Mouse (Mus musculus) colon, adult 2 months (tissue): ENCODE results near the gene Ankrd13d. TPM values are rescaled to one million over a fixed set of nuclear protein-coding genes. Genes with fewer than 3 reads are reported as not detected.

Source experiments
- polyA plus RNA-seq: library from polyadenylated mRNA; depleted of rRNA; stranded (reverse); fragments of >200 nt; gene quantifications from 2 replicates; pipeline ENCODE4 v1.2.3, GENCODE M21; 2012; rRNA removed

The Ankrd13d gene
- 4.3 and 7.3 TPM in 2 replicates for polyA plus RNA-seq

GRCm38 (mm10) chr19:4282898-4283553, at the start of gene Ankrd13d:
Gene Ankrd13d, minus strand, starts transcription at chr19:4283137.

DNA sequence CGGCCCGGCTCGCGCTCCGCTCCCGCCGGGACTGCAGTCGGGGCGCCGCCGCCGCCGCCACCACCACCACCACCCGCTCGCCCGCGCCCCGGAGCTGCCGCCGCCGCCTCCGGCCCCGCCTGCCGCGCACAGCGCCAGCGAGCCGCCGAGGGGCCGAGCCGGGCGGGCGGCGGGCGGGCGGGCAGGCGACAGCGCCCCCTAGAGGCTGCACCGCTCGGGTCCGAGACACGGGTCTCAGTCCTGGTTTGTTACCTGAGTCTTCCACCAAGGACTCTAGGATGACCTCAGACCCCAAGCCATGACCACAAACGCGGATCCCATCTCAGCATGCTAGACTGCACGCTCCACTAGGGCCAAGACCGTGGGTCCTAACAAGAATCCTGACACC, 23.2 kb upstream of the Ankrd13d start, which contains the start of gene Grk2:
Grk2 (minus strand) TSS at position 33 of the 388 bp plus-strand sequence.

DNA sequence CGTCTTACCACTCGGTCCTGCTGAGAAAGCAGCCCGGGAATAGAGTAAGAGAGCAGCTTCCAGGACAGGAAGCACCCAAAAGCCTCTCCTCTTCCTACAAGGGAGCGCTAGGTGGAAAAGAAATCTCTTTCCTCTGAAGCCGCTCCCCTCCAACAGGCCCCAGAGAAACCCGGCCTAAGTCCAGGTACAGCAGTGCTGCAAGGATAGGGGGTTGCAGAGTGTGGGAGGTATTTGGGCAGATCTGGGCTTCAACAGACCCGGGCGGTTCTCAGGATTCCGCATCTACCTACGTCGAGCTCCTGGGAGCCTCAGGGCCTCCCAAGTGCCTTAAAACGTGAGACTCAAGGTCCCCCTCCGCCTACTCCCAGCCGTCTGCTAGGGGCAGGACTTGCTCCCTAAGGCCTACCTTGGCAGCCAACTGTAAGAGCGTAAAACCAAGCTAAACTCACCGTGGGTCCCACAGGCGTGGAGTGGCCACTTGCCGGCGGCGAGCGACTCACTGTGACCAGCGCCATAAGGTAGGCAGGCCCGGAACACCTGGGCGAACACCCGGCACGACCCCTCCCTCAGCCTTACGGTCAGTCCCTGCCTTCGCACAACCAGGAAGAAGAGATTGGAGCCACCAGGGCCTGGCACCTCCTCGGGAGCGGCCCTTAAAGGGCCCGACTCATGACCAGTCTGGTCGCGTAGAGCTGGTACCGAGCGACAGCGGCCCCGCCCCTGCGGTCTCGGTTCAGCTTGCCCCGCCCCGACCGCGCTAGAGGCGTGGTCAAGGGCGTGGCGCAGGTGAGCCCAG, 14.2 kb downstream of the Ankrd13d start, which contains the start of gene Ssh3:
Ssh3 (minus strand) TSS at position 615 of the 796 bp plus-strand sequence.

DNA sequence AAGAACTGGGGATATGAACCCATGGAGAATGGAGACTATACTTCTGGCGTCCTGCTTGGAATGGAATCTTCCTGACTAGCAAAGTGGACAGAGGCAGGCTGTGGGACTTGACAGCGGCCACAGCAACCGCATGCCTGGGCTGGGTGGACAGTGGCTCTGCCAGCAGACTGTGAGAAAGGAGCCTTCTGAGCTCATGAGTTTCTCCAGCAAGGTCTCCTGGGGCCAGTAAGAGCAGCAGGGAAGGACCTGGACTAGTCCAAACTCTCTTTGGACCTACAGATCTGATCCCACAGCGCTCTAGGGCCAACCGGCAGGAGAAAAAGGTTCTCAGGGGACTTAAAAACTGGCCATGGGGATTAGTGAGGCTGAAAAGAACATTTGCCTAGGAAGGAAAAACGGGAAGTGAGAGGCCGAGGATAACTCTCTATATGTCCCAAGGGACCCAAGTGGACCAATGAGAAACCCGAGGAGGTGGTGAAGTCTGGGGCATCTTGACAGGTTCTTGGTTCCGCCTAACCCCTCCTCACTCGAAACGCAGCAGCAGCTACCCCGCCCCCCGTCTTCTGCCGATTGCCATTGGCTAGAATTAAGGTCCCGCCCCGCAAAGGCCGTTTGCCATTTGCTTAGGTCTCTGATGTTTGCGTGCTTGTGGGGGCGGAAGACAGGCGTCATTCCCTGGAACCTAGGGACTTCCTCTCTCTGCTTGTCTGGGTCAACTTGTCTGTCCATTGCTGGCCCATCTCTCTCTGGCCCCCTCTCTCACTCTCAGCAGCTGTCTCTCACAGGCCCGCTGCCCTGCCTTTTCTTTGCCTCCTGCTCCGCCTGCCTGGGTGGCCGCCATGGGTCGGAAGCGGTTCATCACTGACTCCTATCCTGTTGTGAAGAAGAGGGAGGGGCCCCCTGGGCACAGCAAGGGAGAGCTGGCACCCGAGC, 51.4 kb downstream of the Ankrd13d start, which contains the start of gene Pold4:
Pold4 (plus strand) TSS at position 647 of the 933 bp plus-strand sequence.

Other genes starting within 250 kb of the Ankrd13d start
- 871 and 970 TPM in 2 replicates for gene Gstp1, start 245.2 kb downstream of the Ankrd13d start, polyA plus RNA-seq
- gene Gstp2, start 237.1 kb downstream of the Ankrd13d start, polyA plus RNA-seq: 192 and 247 TPM in 2 replicates
- 8.4 and 8.5 TPM in 2 replicates for gene Gstp3, start 223.6 kb downstream of the Ankrd13d start, polyA plus RNA-seq
- gene Cabp2, start 201.6 kb downstream of the Ankrd13d start, polyA plus RNA-seq: 2.5 TPM in 1 of 2 replicates, not detected in the other
- gene Cdk2ap2, start 186.0 kb downstream of the Ankrd13d start, polyA plus RNA-seq: 321 and 393 TPM in 2 replicates
- 133 and 136 TPM in 2 replicates for gene Pitpnm1, start 183.1 kb downstream of the Ankrd13d start, polyA plus RNA-seq
- gene Aip, start 157.3 kb downstream of the Ankrd13d start, polyA plus RNA-seq: 65.0 and 68.8 TPM in 2 replicates
- gene Gpr152, start 143.3 kb downstream of the Ankrd13d start, polyA plus RNA-seq: 0.02 and 0.05 TPM in 2 replicates
- gene Cabp4, start 139.1 kb downstream of the Ankrd13d start, polyA plus RNA-seq: 0.15 and 0.28 TPM in 2 replicates
- 657 and 730 TPM in 2 replicates for gene Coro1b, start 134.5 kb downstream of the Ankrd13d start, polyA plus RNA-seq
- gene Ptprcap, start 129.5 kb downstream of the Ankrd13d start, polyA plus RNA-seq: 74.8 and 129 TPM in 2 replicates
- gene Rps6kb2, start 119.8 kb downstream of the Ankrd13d start, polyA plus RNA-seq: 38.0 and 53.9 TPM in 2 replicates
- gene Carns1, start 107.7 kb downstream of the Ankrd13d start, polyA plus RNA-seq: 5.3 and 9.0 TPM in 2 replicates
- gene Tbc1d10c, start 91.9 kb downstream of the Ankrd13d start, polyA plus RNA-seq: 9.9 and 10.0 TPM in 2 replicates
- 488 and 523 TPM in 2 replicates for gene Ppp1ca, start 91.1 kb downstream of the Ankrd13d start, polyA plus RNA-seq
- gene Rad9a, start 81.5 kb downstream of the Ankrd13d start, polyA plus RNA-seq: 15.7 and 22.4 TPM in 2 replicates
- gene Clcf1, start 68.9 kb downstream of the Ankrd13d start, polyA plus RNA-seq: 8.3 and 14.8 TPM in 2 replicates
- not detected in 2 replicates for gene AC109138.7, start 68.8 kb downstream of the Ankrd13d start, polyA plus RNA-seq
- gene Pold4, start 51.2 kb downstream of the Ankrd13d start, polyA plus RNA-seq: 86.7 and 104 TPM in 2 replicates
- gene Ssh3, start 14.0 kb downstream of the Ankrd13d start, polyA plus RNA-seq: 188 and 216 TPM in 2 replicates
- gene Grk2, start 23.1 kb upstream of the Ankrd13d start, polyA plus RNA-seq: 120 and 123 TPM in 2 replicates
- gene Kdm2a, start 115.1 kb upstream of the Ankrd13d start, polyA plus RNA-seq: 57.0 and 63.9 TPM in 2 replicates
- 23.4 and 23.7 TPM in 2 replicates for gene Rhod, start 156.3 kb upstream of the Ankrd13d start, polyA plus RNA-seq
- 2.0 and 4.4 TPM in 2 replicates for gene Syt12, start 194.3 kb upstream of the Ankrd13d start, polyA plus RNA-seq
- 20.7 and 26.0 TPM in 2 replicates for gene 2010003K11Rik, start 215.4 kb upstream of the Ankrd13d start, polyA plus RNA-seq
- gene Pcx, start 227.3 kb upstream of the Ankrd13d start, polyA plus RNA-seq: 46.6 and 53.4 TPM in 2 replicates